Mouse (Mus musculus) heart, embryonic 14.5 days (tissue): ENCODE results near the gene Lmcd1. TPM values are rescaled to one million over a fixed set of nuclear protein-coding genes. Genes with fewer than 3 reads are reported as not detected.
A peak's percentile ranks its signal among the peaks of the same experiment; 100 is the strongest.

Source experiments
- ATAC-seq: fragments of 200-750 bp; cut with Nextera tagmentation; 2 replicates; pipeline ENCODE4 v1.8.0; 2017; ENCODE audit warnings: low read depth, moderate TSS enrichment; ENCODE audit not compliant: insufficient number of reproducible peaks, insufficient read depth, low FRiP score
- H3K27ac ChIP-seq, 2 experiments: fragments of 200-500 bp in 1 of 2; fragments of 300-500 bp in 1 of 2; sonication (generic) in 1 of 2; replicated peaks in 1 of 2; 2 replicates each; pipeline ENCODE4 v1.5.1; 2012 to 2014; ENCODE audit warnings: low read depth in 2 of 2, low read length in 2 of 2, control low read depth in 1 of 2, mild to moderate bottlenecking in 1 of 2, mixed read lengths in 1 of 2; ENCODE audit not compliant: control insufficient read depth in 1 of 2, insufficient read depth in 1 of 2
- H3K27me3 ChIP-seq: fragments of 300-500 bp; sonication (generic); 2 replicates; pipeline ENCODE4 v1.6.1; 2014; ENCODE audit warnings: mild to moderate bottlenecking, low read length, control low read depth; ENCODE audit not compliant: control insufficient read depth, insufficient read depth
- H3K36me3 ChIP-seq: fragments of 300-500 bp; sonication (generic); 2 replicates; pipeline ENCODE4 v1.6.1; 2014; ENCODE audit warnings: mild to moderate bottlenecking, control low read depth, low read length, mixed read lengths; ENCODE audit not compliant: control insufficient read depth, insufficient read depth
- H3K4me1 ChIP-seq, 2 experiments: fragments of 200-500 bp in 1 of 2; fragments of 300-500 bp in 1 of 2; sonication (generic) in 1 of 2; 2 replicates each; pipeline ENCODE4 v1.6.1; 2012 to 2014; ENCODE audit warnings: low read length in 2 of 2, control low read depth in 1 of 2, mixed read lengths in 1 of 2; ENCODE audit not compliant: control insufficient read depth in 2 of 2, insufficient read depth in 2 of 2
- H3K4me2 ChIP-seq: fragments of 300-500 bp; sonication (generic); 2 replicates; pipeline ENCODE4 v1.6.1; 2014; ENCODE audit warnings: mild to moderate bottlenecking, low read length
- H3K4me3 ChIP-seq, 2 experiments: fragments of 200-500 bp in 1 of 2; fragments of 300-500 bp in 1 of 2; sonication (generic) in 1 of 2; 2 replicates each; pipeline ENCODE4 v1.5.1; 2012 to 2014; ENCODE audit warnings: low read length in 2 of 2, mild to moderate bottlenecking in 2 of 2, control low read depth in 1 of 2, low read depth in 1 of 2, moderate library complexity in 1 of 2; ENCODE audit not compliant: control insufficient read depth in 1 of 2, insufficient read depth in 1 of 2
- H3K9ac ChIP-seq: fragments of 300-500 bp; sonication (generic); 2 replicates; pipeline ENCODE4 v1.6.1; 2014; ENCODE audit warnings: mild to moderate bottlenecking, low read length
- H3K9me3 ChIP-seq: fragments of 300-500 bp; sonication (generic); 2 replicates; pipeline ENCODE4 v1.6.1; 2016; ENCODE audit warnings: low read length, control low read depth; ENCODE audit not compliant: control insufficient read depth
- WGBS: fragments of 180-500 bp; shearing (Covaris S2); extraction: QIAGEN DNeasy Blood & Tissue Kit; methylation state at CpG from one replicate; pipeline ENCODE4 v1.1.7; 2014; 5-methylcytosine and 5-hydroxymethylcytosine counted together
- polyA plus RNA-seq: library from polyadenylated mRNA; unstranded; fragments of >200 nt; fragmentation: Nextera tagmentation; extraction: Ambion mirVana; gene quantifications from 2 replicates; pipeline ENCODE4 v1.2.1, GENCODE M21; 2014

Lmcd1 gene
- polyA plus RNA-seq, 1 experiment from 2014 or later, result 56.7 TPM

- Histone ChIP-seq H3K4me3 (no peak overlapping the region), H3K9me3 (no peaks in the 10 kb centered on the region), H3K27ac (no peak overlapping the region), H3K36me3 (no peaks in the 10 kb centered on the region), H3K4me2 (no peak overlapping the region), H3K4me1 (no peaks in the 10 kb centered on the region), H3K9ac (no peak overlapping the region), H3K27me3 (no peaks in the 10 kb centered on the region)
- WGBS, result 81% methylated on average over 1 of the region's 1 CpGs
- no peak for ATAC-seq
Observed at GRCm38 (mm10) chr6:112359341-112359740, 85.8 kb downstream of the Lmcd1 start.

- Histone ChIP-seq H3K4me3 (no peak overlapping the region), H3K27me3 (no peaks in the 10 kb centered on the region), H3K27ac (no peak overlapping the region), H3K9ac (no peak overlapping the region), H3K9me3 (no peaks in the 10 kb centered on the region), H3K4me1 (no peaks in the 10 kb centered on the region), H3K36me3 (no peaks in the 10 kb centered on the region), H3K4me2 (no peak overlapping the region)
- ATAC-seq, result no peak
- 78% methylated on average over 8 of the region's 8 CpGs for WGBS
Observed at GRCm38 (mm10) chr6:112360676-112361075, 87.1 kb downstream of the Lmcd1 start.

- no peak overlapping the region for H3K4me2 ChIP-seq
- no peak overlapping the region for H3K4me3 ChIP-seq
- 0 out of 2 replicates have a peak, but pooled peaks cover 3% of the 10 kb centered on the region for H3K9me3 ChIP-seq
- H3K27ac ChIP-seq, result no peak overlapping the region
- no peak for ATAC-seq
- no peaks in the 10 kb centered on the region for H3K4me1 ChIP-seq
- 35% methylated on average over 6 of the region's 6 CpGs for WGBS
- H3K36me3 ChIP-seq, result no peaks in the 10 kb centered on the region
- no peak overlapping the region for H3K9ac ChIP-seq
- H3K27me3 ChIP-seq, result no peaks in the 10 kb centered on the region
Observed at GRCm38 (mm10) chr6:112362349-112362958, 88.9 kb downstream of the Lmcd1 start.

- no peak for ATAC-seq
- Histone ChIP-seq H3K9ac (no peak overlapping the region), H3K4me1 (no peaks in the 10 kb centered on the region), H3K9me3 (0 out of 2 replicates have a peak, but pooled peaks cover 3% of the 10 kb centered on the region), H3K27me3 (no peaks in the 10 kb centered on the region), H3K4me2 (no peak overlapping the region), H3K4me3 (no peak overlapping the region), H3K27ac (no peak overlapping the region), H3K36me3 (no peaks in the 10 kb centered on the region)
- 36% methylated on average over 2 of the region's 2 CpGs for WGBS
Observed at GRCm38 (mm10) chr6:112364581-112364980, 91.0 kb downstream of the Lmcd1 start.

GRCm38 (mm10) chr6:112365294-112365693 is 91.7 kb downstream of the Lmcd1 start:
- Histone ChIP-seq H3K9ac (no peak overlapping the region), H3K27me3 (no peaks in the 10 kb centered on the region), H3K4me1 (no peaks in the 10 kb centered on the region), H3K27ac (no peak overlapping the region), H3K36me3 (no peaks in the 10 kb centered on the region), H3K4me3 (no peak overlapping the region), H3K4me2 (no peak overlapping the region), H3K9me3 (0 out of 2 replicates have a peak, but pooled peaks cover 3% of the 10 kb centered on the region)
- WGBS, result 82% methylated on average over 10 of the region's 10 CpGs
- ATAC-seq, result no peak

GRCm38 (mm10) chr6:112373886-112374585 is 100.5 kb downstream of the Lmcd1 start:
- Histone ChIP-seq H3K4me2 (no peak overlapping the region), H3K4me1 (no peaks in the 10 kb centered on the region), H3K36me3 (no peaks in the 10 kb centered on the region), H3K9me3 (no peaks in the 10 kb centered on the region), H3K9ac (no peak overlapping the region), H3K27me3 (no peaks in the 10 kb centered on the region), H3K27ac (no peak overlapping the region), H3K4me3 (no peak overlapping the region)
- 0 out of 2 replicates have a peak, but pooled peaks have one; percentile 42 for ATAC-seq
- 47% methylated on average over 8 of the region's 8 CpGs for WGBS

GRCm38 (mm10) chr6:112375661-112376392 is 102.3 kb downstream of the Lmcd1 start:
- H3K4me2 ChIP-seq, result no peak overlapping the region
- H3K4me3 ChIP-seq, result no peak overlapping the region
- H3K27me3 ChIP-seq, result no peaks in the 10 kb centered on the region
- H3K9ac ChIP-seq, result no peak overlapping the region
- ATAC-seq, result no peak
- no peaks in the 10 kb centered on the region for H3K4me1 ChIP-seq
- H3K36me3 ChIP-seq, result no peaks in the 10 kb centered on the region
- H3K27ac ChIP-seq, result no peak overlapping the region
- 67% methylated on average over 10 of the region's 13 CpGs for WGBS
- H3K9me3 ChIP-seq, result no peaks in the 10 kb centered on the region
